Mouse (Mus musculus): ENCODE measurements around the gene Scamp4. TPM values are rescaled to one million over a fixed set of nuclear protein-coding genes. Genes with fewer than 3 reads are reported as not detected.

The Scamp4 gene
- polyA plus RNA-seq, 1 experiment from 2014 or later: 97.9 TPM

GRCm38 (mm10) chr10:80606306-80606705, 3.6 kb downstream of the Scamp4 start:
- H3K36me3 ChIP-seq: peaks cover 57% of the 10 kb centered on the region
- DNase-seq (ENCODE audit: low spot score): no peak
- H3K27ac ChIP-seq: no peak overlapping the region
- no peaks in the 10 kb centered on the region for H3K27me3 ChIP-seq (ENCODE audit: insufficient read depth, poor library complexity, severe bottlenecking)
- H3K9me3 ChIP-seq: no peaks in the 10 kb centered on the region
- peaks cover 45% of the 10 kb centered on the region for H3K4me1 ChIP-seq
- WGBS: 90% methylated on average over 23 of the region's 23 CpGs
- peak overlapping the region; percentile 8; the same call in 1 of the 2 replicates for H3K4me3 ChIP-seq

- no peak overlapping the region for H3K4me3 ChIP-seq
- H3K4me1 ChIP-seq: peaks cover 44% of the 10 kb centered on the region
- WGBS: 94% methylated on average over 34 of the region's 34 CpGs
- DNase-seq (ENCODE audit: low spot score): no peak
- no peaks in the 10 kb centered on the region for H3K9me3 ChIP-seq
- H3K27ac ChIP-seq: no peak overlapping the region
- peaks cover 62% of the 10 kb centered on the region for H3K36me3 ChIP-seq
- no peaks in the 10 kb centered on the region for H3K27me3 ChIP-seq (ENCODE audit: insufficient read depth, poor library complexity, severe bottlenecking)
Observed at GRCm38 (mm10) chr10:80606737-80607350, 4.2 kb downstream of the Scamp4 start.

GRCm38 (mm10) chr10:80608435-80608834, 5.8 kb downstream of the Scamp4 start:
- H3K4me3 ChIP-seq: 0 out of 2 replicates have a peak overlapping the region, but pooled peaks have one; percentile 12
- WGBS: 87% methylated on average over 3 of the region's 3 CpGs
- no peaks in the 10 kb centered on the region for H3K9me3 ChIP-seq
- no peak for DNase-seq (ENCODE audit: low spot score)
- H3K4me1 ChIP-seq: peaks cover 32% of the 10 kb centered on the region
- peaks cover 78% of the 10 kb centered on the region for H3K36me3 ChIP-seq
- no peaks in the 10 kb centered on the region for H3K27me3 ChIP-seq (ENCODE audit: insufficient read depth, poor library complexity, severe bottlenecking)
- H3K27ac ChIP-seq: no peak overlapping the region

GRCm38 (mm10) chr10:80609269-80609924, 6.7 kb downstream of the Scamp4 start:
- Histone ChIP-seq H3K27me3 (ENCODE audit: insufficient read depth, poor library complexity, severe bottlenecking) (no peaks in the 10 kb centered on the region), H3K4me1 (peaks cover 23% of the 10 kb centered on the region), H3K27ac (no peak overlapping the region), H3K4me3 (no peak overlapping the region), H3K9me3 (no peaks in the 10 kb centered on the region), H3K36me3 (peaks cover 88% of the 10 kb centered on the region)
- no peak for DNase-seq (ENCODE audit: low spot score)
- 89% methylated on average over 10 of the region's 10 CpGs for WGBS

- no peaks in the 10 kb centered on the region for H3K9me3 ChIP-seq
- peaks cover 16% of the 10 kb centered on the region for H3K4me1 ChIP-seq
- WGBS: 87% methylated on average over 9 of the region's 9 CpGs
- no peaks in the 10 kb centered on the region for H3K27me3 ChIP-seq (ENCODE audit: insufficient read depth, poor library complexity, severe bottlenecking)
- H3K27ac ChIP-seq: no peak overlapping the region
- no peak for DNase-seq (ENCODE audit: low spot score)
- no peak overlapping the region for H3K4me3 ChIP-seq
- H3K36me3 ChIP-seq: peaks cover 92% of the 10 kb centered on the region
Observed at GRCm38 (mm10) chr10:80610116-80610785, 7.6 kb downstream of the Scamp4 start.

GRCm38 (mm10) chr10:80611024-80611423, 8.4 kb downstream of the Scamp4 start:
- Histone ChIP-seq H3K36me3 (peaks cover 95% of the 10 kb centered on the region), H3K27ac (no peak overlapping the region), H3K9me3 (no peaks in the 10 kb centered on the region), H3K27me3 (ENCODE audit: insufficient read depth, poor library complexity, severe bottlenecking) (no peaks in the 10 kb centered on the region), H3K4me3 (no peak overlapping the region), H3K4me1 (peaks cover 16% of the 10 kb centered on the region)
- WGBS: 68% methylated on average over 4 of the region's 4 CpGs
- no peak for DNase-seq (ENCODE audit: low spot score)

- H3K9me3 ChIP-seq: no peaks in the 10 kb centered on the region
- WGBS: 94% methylated on average over 3 of the region's 3 CpGs
- H3K36me3 ChIP-seq: peaks cover 86% of the 10 kb centered on the region
- H3K4me1 ChIP-seq: peaks cover 16% of the 10 kb centered on the region
- H3K4me3 ChIP-seq: no peak overlapping the region
- H3K27me3 ChIP-seq (ENCODE audit: insufficient read depth, poor library complexity, severe bottlenecking): no peaks in the 10 kb centered on the region
- no peak for DNase-seq (ENCODE audit: low spot score)
- H3K27ac ChIP-seq: no peak overlapping the region
Observed at GRCm38 (mm10) chr10:80611905-80612304, 9.2 kb downstream of the Scamp4 start.

GRCm38 (mm10) chr10:80613821-80614220, 11.1 kb downstream of the Scamp4 start:
- Histone ChIP-seq H3K27ac (no peak overlapping the region), H3K36me3 (peaks cover 67% of the 10 kb centered on the region), H3K9me3 (no peaks in the 10 kb centered on the region), H3K27me3 (ENCODE audit: insufficient read depth, poor library complexity, severe bottlenecking) (no peaks in the 10 kb centered on the region), H3K4me1 (peaks cover 8% of the 10 kb centered on the region; the same call in 1 of the 2 replicates), H3K4me3 (no peak overlapping the region)
- no peak for DNase-seq (ENCODE audit: low spot score)
- WGBS: 89% methylated on average over 3 of the region's 3 CpGs

- no peak for DNase-seq (ENCODE audit: low spot score)
- Histone ChIP-seq H3K4me3 (no peak overlapping the region), H3K4me1 (peaks cover 8% of the 10 kb centered on the region; the same call in 1 of the 2 replicates), H3K27me3 (ENCODE audit: insufficient read depth, poor library complexity, severe bottlenecking) (no peaks in the 10 kb centered on the region), H3K27ac (no peak overlapping the region), H3K9me3 (no peaks in the 10 kb centered on the region), H3K36me3 (peaks cover 62% of the 10 kb centered on the region)
- 90% methylated on average over 6 of the region's 6 CpGs for WGBS
Observed at GRCm38 (mm10) chr10:80614351-80614750, 11.7 kb downstream of the Scamp4 start.

- 60% methylated on average over 9 of the region's 9 CpGs for WGBS
- H3K27ac ChIP-seq: no peak overlapping the region
- no peak for DNase-seq (ENCODE audit: low spot score)
- no peaks in the 10 kb centered on the region for H3K9me3 ChIP-seq
- H3K4me1 ChIP-seq: peaks cover 18% of the 10 kb centered on the region
- H3K27me3 ChIP-seq (ENCODE audit: insufficient read depth, poor library complexity, severe bottlenecking): no peaks in the 10 kb centered on the region
- peaks cover 28% of the 10 kb centered on the region for H3K36me3 ChIP-seq
- no peak overlapping the region for H3K4me3 ChIP-seq
Observed at GRCm38 (mm10) chr10:80618181-80618580, 15.5 kb downstream of the Scamp4 start.

GRCm38 (mm10) chr10:80619465-80620244, 17.0 kb downstream of the Scamp4 start:
- no peak overlapping the region for H3K4me3 ChIP-seq
- no peaks in the 10 kb centered on the region for H3K27me3 ChIP-seq (ENCODE audit: insufficient read depth, poor library complexity, severe bottlenecking)
- H3K36me3 ChIP-seq: peaks cover 13% of the 10 kb centered on the region
- H3K9me3 ChIP-seq: no peaks in the 10 kb centered on the region
- peaks cover 33% of the 10 kb centered on the region for H3K4me1 ChIP-seq
- peak overlapping the region; percentile 64; the same call in 1 of the 2 replicates for H3K27ac ChIP-seq
- DNase-seq (ENCODE audit: low spot score): no peak
- 27% methylated on average over 8 of the region's 8 CpGs for WGBS

GRCm38 (mm10) chr10:80620365-80620764, 17.7 kb downstream of the Scamp4 start:
- Histone ChIP-seq H3K9me3 (no peaks in the 10 kb centered on the region), H3K4me1 (peaks cover 40% of the 10 kb centered on the region), H3K36me3 (peaks cover 9% of the 10 kb centered on the region), H3K4me3 (no peak overlapping the region), H3K27ac (peak overlapping the region; percentile 96; the same call in 1 of the 2 replicates), H3K27me3 (ENCODE audit: insufficient read depth, poor library complexity, severe bottlenecking) (no peaks in the 10 kb centered on the region)
- 81% methylated on average over 9 of the region's 9 CpGs for WGBS
- DNase-seq (ENCODE audit: low spot score): no peak
